Mouse (Mus musculus) intestine, postnatal 0 days (tissue): ENCODE data around the gene Arhgap31. TPM values are rescaled to one million over a fixed set of nuclear protein-coding genes. Genes with fewer than 3 reads are reported as not detected.
A peak's percentile ranks its signal among the peaks of the same experiment; 100 is the strongest.

Experiments
- ATAC-seq: fragments of 200-750 bp; cut with Nextera tagmentation; 2 replicates; pipeline ENCODE4 v1.8.0; 2017; ENCODE audit warnings: mild to moderate bottlenecking, moderate TSS enrichment, moderate library complexity
- H3K27ac ChIP-seq: fragments of 300-500 bp; sonication (generic); 2 replicates; pipeline ENCODE4 v1.5.1; 2014; ENCODE audit warnings: mild to moderate bottlenecking, low read depth, low read length, moderate library complexity
- H3K27me3 ChIP-seq: fragments of 300-500 bp; sonication (generic); replicated peaks from 2 replicates; pipeline ENCODE4 v1.6.1; 2014; ENCODE audit warnings: low read length, mixed read lengths; ENCODE audit not compliant: control insufficient read depth, insufficient read depth
- H3K36me3 ChIP-seq: fragments of 300-500 bp; sonication (generic); 2 replicates; pipeline ENCODE4 v1.6.1; 2014; ENCODE audit warnings: mild to moderate bottlenecking, moderate library complexity; ENCODE audit not compliant: control insufficient read depth, insufficient read depth
- H3K4me1 ChIP-seq: fragments of 300-500 bp; sonication (generic); replicated peaks from 2 replicates; pipeline ENCODE4 v1.6.1; 2014; ENCODE audit warnings: antibody characterized with exemption, low read length, mixed read lengths; ENCODE audit not compliant: control insufficient read depth, insufficient read depth
- H3K4me2 ChIP-seq: fragments of 300-500 bp; sonication (generic); replicated peaks from 2 replicates; pipeline ENCODE4 v1.6.1; 2014; ENCODE audit warnings: low read depth, mild to moderate bottlenecking, moderate library complexity
- H3K4me3 ChIP-seq: fragments of 300-500 bp; sonication (generic); 2 replicates; pipeline ENCODE4 v1.5.1; 2014; ENCODE audit warnings: low read depth, low read length
- H3K9ac ChIP-seq: fragments of 300-500 bp; sonication (generic); 2 replicates; pipeline ENCODE4 v1.6.1; 2014; ENCODE audit warnings: mild to moderate bottlenecking, low read depth, low read length
- H3K9me3 ChIP-seq: fragments of 300-500 bp; sonication (generic); 2 replicates; pipeline ENCODE4 v1.6.1; 2016; ENCODE audit warnings: mixed run types; ENCODE audit not compliant: control insufficient read depth
- CTCF ChIP-seq: sonication (generic); IDR thresholded peaks from 2 replicates; pipeline ENCODE4 v1.5.1; 2016; ENCODE audit warnings: low read depth, mild to moderate bottlenecking, control low read depth, antibody characterized with exemption, moderate library complexity
- WGBS: fragments of 180-500 bp; shearing (Covaris S2); extraction: QIAGEN DNeasy Blood & Tissue Kit; methylation state at CpG from one replicate; pipeline ENCODE4 v1.1.7; 2014; 5-methylcytosine and 5-hydroxymethylcytosine counted together
- polyA plus RNA-seq: library from polyadenylated mRNA; unstranded; fragments of >200 nt; fragmentation: Nextera tagmentation; extraction: Ambion mirVana; gene quantifications from 2 replicates; pipeline ENCODE4 v1.2.1, GENCODE M21; 2015

The Arhgap31 gene
- polyA plus RNA-seq, 1 experiment from 2014 or later = 2.8 TPM

DNA sequence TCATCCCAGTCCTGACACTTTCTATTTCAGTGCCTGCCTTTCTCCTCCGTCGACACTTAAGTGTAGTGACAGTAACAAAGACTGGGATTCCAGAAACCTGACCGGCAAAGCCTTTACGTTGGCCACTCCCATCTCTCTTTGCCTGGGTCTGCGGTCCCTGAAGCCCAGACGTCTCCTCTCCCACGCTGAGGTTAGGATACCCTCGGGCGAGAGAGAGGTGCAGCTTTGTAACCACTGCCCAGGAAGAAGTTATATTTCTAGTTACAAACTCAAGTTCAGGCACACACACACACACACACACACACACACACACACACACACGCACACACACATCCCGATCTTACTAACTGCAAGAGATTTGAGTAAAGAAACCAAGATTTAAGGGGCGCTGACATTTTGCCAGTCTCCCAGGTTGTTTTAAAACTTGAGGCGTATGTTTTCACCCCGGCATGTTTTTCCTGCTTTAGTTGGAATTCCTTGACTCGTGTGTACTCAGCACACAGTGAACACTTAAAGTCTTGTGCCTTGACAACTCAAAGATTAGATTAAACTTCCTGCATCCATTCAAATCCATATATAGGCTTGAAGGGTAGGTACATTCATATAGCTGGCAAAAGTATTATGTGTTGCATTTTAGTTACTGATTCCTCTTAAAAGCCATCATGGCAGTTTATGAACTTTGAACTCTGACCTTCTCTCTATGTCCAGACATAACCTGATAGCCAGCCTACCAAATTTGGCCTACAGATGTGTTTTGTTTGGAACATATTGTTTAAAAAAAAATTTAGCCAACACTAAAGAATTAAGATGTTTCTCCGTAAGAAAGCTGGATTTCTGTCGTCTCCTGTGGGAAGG lies 557 bp upstream of the Arhgap31 start:
- H3K4me2 ChIP-seq = peak overlapping the region; percentile 92
- H3K36me3 ChIP-seq = no peaks in the 10 kb centered on the region
- TF ChIP-seq CTCF = no peak

DNA sequence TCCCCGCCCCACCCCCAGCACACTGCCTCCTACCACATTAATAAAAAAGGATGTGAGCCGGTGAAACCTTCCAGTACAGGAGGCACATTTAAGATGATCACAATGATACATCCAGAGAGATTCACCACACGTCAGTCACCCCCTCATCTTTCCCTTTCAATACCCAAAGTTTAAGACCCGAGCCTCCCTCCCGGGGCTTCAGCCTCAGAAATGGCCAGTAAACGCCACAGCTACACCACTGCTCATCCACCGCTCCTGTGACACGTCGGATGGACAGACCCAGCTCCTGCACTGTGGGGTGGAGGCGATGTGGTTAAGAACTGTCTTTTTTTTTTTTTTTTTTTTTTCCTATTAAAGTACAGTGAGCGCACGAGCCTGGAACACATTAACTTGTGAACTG lies 969 bp downstream of the Arhgap31 start:
- ATAC-seq = no peak
- Histone ChIP-seq H3K36me3 (no peaks in the 10 kb centered on the region), H3K27ac (peak overlapping the region; percentile 82; the same call in 1 of the 2 replicates), H3K9ac (peak overlapping the region; percentile 59), H3K4me3 (peak overlapping the region; percentile 65), H3K27me3 (no peaks in the 10 kb centered on the region), H3K4me2 (peak overlapping the region; percentile 92), H3K4me1 (no peaks in the 10 kb centered on the region), H3K9me3 (no peaks in the 10 kb centered on the region)
- 12% methylated on average over 12 of the region's 12 CpGs for WGBS
- no peak for TF ChIP-seq CTCF

More for the DNA sequence above, 557 bp upstream of the Arhgap31 start:
- ATAC-seq = peak; percentile 8; the same call in 1 of the 2 replicates
- H3K27ac ChIP-seq = peak overlapping the region; percentile 82
- H3K4me3 ChIP-seq = peak overlapping the region; percentile 65
- WGBS = 12% methylated on average over 17 of the region's 17 CpGs
- H3K9ac ChIP-seq = 0 out of 2 replicates have a peak overlapping the region, but pooled peaks have one; percentile 59
- H3K27me3 ChIP-seq = no peaks in the 10 kb centered on the region
- no peaks in the 10 kb centered on the region for H3K9me3 ChIP-seq
- H3K4me1 ChIP-seq = no peaks in the 10 kb centered on the region

DNA sequence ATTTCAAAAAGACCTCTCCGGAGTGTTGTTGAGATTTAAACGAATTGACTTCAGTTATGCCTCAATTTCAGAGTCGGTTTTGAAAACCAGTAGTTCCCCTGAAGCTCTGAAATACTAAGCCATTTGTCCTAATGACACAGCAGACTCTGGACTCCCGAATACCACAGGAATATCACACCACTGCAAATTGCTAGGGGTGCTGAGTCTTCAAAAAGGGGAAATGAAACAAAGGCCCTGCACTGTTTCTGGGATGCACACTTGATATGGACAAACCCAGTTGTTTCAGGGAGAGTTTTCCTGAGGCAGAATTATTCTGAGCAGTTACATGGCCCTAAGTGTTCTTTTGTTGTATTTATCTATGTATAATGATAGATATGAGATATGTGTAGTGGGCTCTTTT lies 1.8 kb downstream of the Arhgap31 start:
- TF ChIP-seq CTCF = no peak
- Histone ChIP-seq H3K4me3 (peak overlapping the region; percentile 65), H3K4me1 (no peaks in the 10 kb centered on the region), H3K9ac (no peak overlapping the region), H3K27ac (no peak overlapping the region), H3K27me3 (no peaks in the 10 kb centered on the region), H3K36me3 (no peaks in the 10 kb centered on the region), H3K4me2 (peak overlapping the region; percentile 38), H3K9me3 (no peaks in the 10 kb centered on the region)
- no peak for ATAC-seq
- 51% methylated on average over 4 of the region's 4 CpGs for WGBS

DNA sequence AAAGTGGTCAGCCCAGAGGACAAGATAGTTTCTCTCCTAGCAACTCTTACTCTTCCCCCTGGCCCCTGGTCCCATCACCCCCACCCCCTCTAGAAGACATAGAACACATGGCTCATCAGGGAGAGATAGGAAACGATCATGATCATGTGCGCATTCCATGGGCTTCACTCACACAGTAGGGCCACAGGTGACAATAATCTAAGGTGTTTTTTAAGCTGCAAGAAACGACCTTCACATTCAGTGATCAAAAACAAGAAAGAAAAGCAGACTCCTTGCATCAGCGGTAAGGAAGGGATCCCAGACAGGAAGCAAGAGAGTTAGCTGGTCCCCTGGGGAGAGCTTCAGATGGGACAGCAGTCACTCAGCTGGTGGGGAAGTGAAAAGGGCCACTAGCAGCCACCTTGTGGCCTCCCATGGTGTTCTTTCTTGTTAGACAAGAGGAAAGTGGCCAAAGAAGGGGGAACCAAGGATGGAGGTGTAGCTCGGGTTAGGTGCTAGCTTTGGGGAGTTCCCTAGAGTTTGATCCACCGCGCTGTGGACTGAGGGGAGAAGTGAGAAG lies 4.0 kb downstream of the Arhgap31 start:
- Histone ChIP-seq H3K36me3 (no peaks in the 10 kb centered on the region), H3K9ac (no peak overlapping the region), H3K4me3 (no peak overlapping the region), H3K4me2 (no peak overlapping the region; the same call in 1 of the 2 replicates), H3K27ac (no peak overlapping the region), H3K27me3 (no peaks in the 10 kb centered on the region), H3K4me1 (no peaks in the 10 kb centered on the region), H3K9me3 (no peaks in the 10 kb centered on the region)
- no peak for ATAC-seq
- no peak for TF ChIP-seq CTCF
- WGBS = 70% methylated on average over 7 of the region's 7 CpGs

DNA sequence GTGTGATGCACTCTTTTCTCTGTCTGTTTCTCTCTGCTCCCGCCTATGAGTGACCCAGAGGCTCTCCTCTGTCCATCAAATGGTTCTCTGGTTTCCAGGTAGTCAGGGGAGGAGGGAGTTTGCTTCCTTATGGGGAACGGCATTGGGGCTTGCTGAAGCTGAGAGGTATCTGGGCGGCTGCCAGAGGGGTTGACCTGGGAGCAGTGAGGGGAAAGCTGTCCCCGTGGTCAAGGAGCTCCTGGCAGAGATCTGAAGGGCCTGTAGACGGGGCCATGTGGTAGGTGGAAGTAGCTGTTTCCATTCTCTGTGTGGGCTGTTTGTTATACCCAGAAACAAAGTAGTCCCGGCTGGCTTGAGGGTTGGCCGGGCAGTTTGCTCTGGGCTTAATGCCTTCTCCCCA lies 6.3 kb downstream of the Arhgap31 start:
- TF ChIP-seq CTCF = no peak
- WGBS = 78% methylated on average over 7 of the region's 7 CpGs
- Histone ChIP-seq H3K4me1 (no peaks in the 10 kb centered on the region), H3K9ac (no peak overlapping the region), H3K36me3 (no peaks in the 10 kb centered on the region), H3K27me3 (no peaks in the 10 kb centered on the region), H3K4me3 (no peak overlapping the region), H3K27ac (no peak overlapping the region), H3K9me3 (no peaks in the 10 kb centered on the region), H3K4me2 (no peak overlapping the region)
- ATAC-seq = no peak

DNA sequence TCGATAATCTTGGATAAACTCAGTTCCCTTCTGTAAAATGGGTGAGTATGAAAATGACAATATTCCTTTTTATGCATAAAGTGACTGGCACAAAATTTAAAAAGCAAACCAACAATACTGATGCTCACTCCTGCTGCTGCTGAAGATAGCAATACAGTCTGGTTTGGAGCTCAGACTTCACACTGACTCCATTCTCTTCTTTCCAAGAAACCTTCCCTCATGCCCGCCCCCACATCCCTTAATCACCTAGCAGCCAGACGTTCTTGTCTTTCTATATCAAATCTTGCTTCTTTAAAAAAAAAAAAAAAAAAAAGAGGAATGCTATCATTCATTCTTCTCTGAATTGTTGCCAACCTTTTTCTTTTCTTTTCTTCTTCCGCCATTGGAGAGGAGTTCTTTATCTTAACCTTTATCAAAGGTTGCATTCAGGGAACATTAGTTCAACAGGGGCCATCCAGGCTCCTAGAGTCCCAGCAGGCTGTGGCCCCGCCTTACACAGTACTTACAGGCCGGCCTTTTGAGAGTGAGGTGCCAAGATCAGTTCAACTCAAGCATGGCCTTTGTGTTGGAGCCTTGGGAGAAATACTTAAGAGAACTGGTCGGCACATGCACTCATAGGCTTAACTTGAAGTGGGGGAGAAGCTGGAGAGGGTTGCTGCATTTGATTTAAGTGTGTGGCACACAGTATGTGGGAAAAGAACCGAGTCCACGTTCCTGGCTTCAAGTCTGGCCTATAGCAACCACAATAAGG lies 7.4 kb downstream of the Arhgap31 start:
- no peak for ATAC-seq
- Histone ChIP-seq H3K4me1 (no peaks in the 10 kb centered on the region), H3K4me2 (no peak overlapping the region), H3K9ac (no peak overlapping the region), H3K4me3 (no peak overlapping the region), H3K9me3 (no peaks in the 10 kb centered on the region), H3K27ac (no peak overlapping the region), H3K36me3 (no peaks in the 10 kb centered on the region), H3K27me3 (no peaks in the 10 kb centered on the region)
- TF ChIP-seq CTCF = no peak
- WGBS = 60% methylated on average over 9 of the region's 9 CpGs
